Mouse (Mus musculus) right cerebral cortex, adult 2 months (tissue): ENCODE measurements around the gene Lmo2.
"Not testable (repeated sequence)": the region's sequence is repeated elsewhere in the genome, so short reads cannot be mapped to it uniquely, and the experiment has no call there.

Source experiments
- DNase-seq, 2 experiments: peaks; one replicate each; pipeline ENCODE4 v3.0.0; 2021 to 2022; ENCODE audit warnings: low spot score in 2 of 2

Lmo2 gene

GRCm38 (mm10) chr2:103977716-103978115 lies 19.9 kb downstream of the Lmo2 start:
- no peak for DNase-seq

GRCm38 (mm10) chr2:103982250-103982649 lies 24.5 kb downstream of the Lmo2 start:
- DNase-seq, result peak; percentile 72 to 78

- no peak for DNase-seq
Measured at GRCm38 (mm10) chr2:103983146-103983545, 25.4 kb downstream of the Lmo2 start.

- DNase-seq, result not testable (repeated sequence)
Measured at GRCm38 (mm10) chr2:103987595-103987994, 29.8 kb downstream of the Lmo2 start.

- no peak for DNase-seq
Measured at GRCm38 (mm10) chr2:103989724-103990123, 31.9 kb downstream of the Lmo2 start.

- DNase-seq, result no peak
Measured at GRCm38 (mm10) chr2:103991303-103991702, 33.5 kb downstream of the Lmo2 start.

GRCm38 (mm10) chr2:103992162-103992561 lies 34.4 kb downstream of the Lmo2 start:
- no peak for DNase-seq

- DNase-seq, result no peak
Measured at GRCm38 (mm10) chr2:103992618-103993332, 35.0 kb downstream of the Lmo2 start.

GRCm38 (mm10) chr2:104001076-104001475 lies 43.3 kb downstream of the Lmo2 start:
- no peak for DNase-seq

GRCm38 (mm10) chr2:104001861-104002260 lies 44.1 kb downstream of the Lmo2 start:
- DNase-seq, result no peak

- DNase-seq, result peak; percentile 80 to 86
Measured at GRCm38 (mm10) chr2:104002711-104003413, 45.1 kb downstream of the Lmo2 start.

GRCm38 (mm10) chr2:104007793-104008519 lies 50.2 kb downstream of the Lmo2 start:
- DNase-seq, result no peak

GRCm38 (mm10) chr2:104008853-104009252 lies 51.1 kb downstream of the Lmo2 start:
- not testable (repeated sequence) for DNase-seq

- no peak for DNase-seq
Measured at GRCm38 (mm10) chr2:104023096-104023495, 65.3 kb downstream of the Lmo2 start.

GRCm38 (mm10) chr2:104024656-104025055 lies 66.9 kb downstream of the Lmo2 start:
- no peak for DNase-seq

- peak; percentile 64 to 74 for DNase-seq
Measured at GRCm38 (mm10) chr2:104027458-104028138, 69.8 kb downstream of the Lmo2 start, which contains the start of gene Fbxo3. Gene Fbxo3 (plus strand): TSS chr2:104027721.

GRCm38 (mm10) chr2:104028139-104028723 lies 70.4 kb downstream of the Lmo2 start, which contains the start of gene 4931422A03Rik:
Gene 4931422A03Rik (minus strand): TSS chr2:104028361.
- peak; percentile 19 to 21 for DNase-seq

GRCm38 (mm10) chr2:104029074-104029473 lies 71.3 kb downstream of the Lmo2 start:
- no peak for DNase-seq

- no peak for DNase-seq
Measured at GRCm38 (mm10) chr2:104030381-104030780, 72.6 kb downstream of the Lmo2 start.
